In the genomic region with DNA sequence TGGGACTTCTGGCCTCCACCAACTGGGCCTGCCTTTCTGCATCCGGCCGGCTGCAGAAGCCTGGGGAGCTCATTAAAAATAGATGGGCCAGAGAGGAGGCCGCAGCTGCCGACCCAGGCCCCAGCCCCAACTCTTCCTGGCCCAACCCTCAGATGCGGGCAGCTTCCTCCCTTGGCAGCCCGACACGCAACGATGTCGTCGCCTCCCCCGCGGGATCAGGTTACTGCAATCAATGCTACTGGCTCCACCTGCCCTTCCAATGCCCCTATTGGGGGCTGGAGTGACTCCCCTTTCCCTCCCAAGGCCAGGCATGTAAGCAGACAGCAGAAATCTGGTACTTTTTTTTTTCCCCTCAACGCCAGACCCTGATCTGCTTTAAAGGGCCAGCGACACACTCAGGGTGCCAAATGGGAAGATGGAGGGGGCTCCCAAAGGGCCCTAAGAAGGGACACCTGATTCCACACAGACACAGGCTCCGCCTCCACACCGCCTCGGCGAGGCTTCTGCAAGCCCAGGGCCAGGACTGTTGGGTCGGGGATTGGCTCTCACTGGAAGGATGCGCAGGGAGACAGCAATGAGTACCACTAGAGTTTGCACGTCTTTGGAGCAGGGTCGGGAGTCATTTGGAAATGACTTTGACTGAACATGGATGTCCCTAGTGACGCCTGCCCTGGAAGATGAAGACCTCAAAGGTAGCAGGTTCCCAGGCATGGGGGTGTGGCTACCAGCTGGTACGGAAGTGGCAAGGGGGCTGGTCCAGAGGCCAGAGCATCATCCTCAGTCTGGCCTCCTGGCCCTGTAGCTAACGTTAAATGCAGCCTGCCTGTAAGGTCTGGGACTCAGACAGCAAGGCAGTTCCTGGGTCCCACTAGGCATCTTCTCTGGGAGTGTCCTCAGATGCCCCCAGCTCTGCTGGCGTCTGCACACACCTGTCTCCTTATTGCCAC, we compare ENCODE assay signal across 8 mouse cellular contexts. TPM values are rescaled to one million over a fixed set of nuclear protein-coding genes. Genes with fewer than 3 reads are reported as not detected.
DNase-seq lines count a peak whose midpoint lies in the region; ATAC-seq and TF ChIP-seq lines count a peak whose summit lies in the region.

No protein-coding gene starts in this region.

- no peaks in the 10 kb centered on the region for H3K9me3 ChIP-seq in kidney, embryonic 14.5 days (ENCODE audit: control insufficient read depth, low read length)
- H3K9me3 ChIP-seq in heart, embryonic 15.5 days (replicated peaks) = no peaks in the 10 kb centered on the region
- no peaks in the 10 kb centered on the region for H3K9me3 ChIP-seq in liver, embryonic 11.5 days (ENCODE audit: control insufficient read depth, low read length)
- no peaks in the 10 kb centered on the region for H3K9me3 ChIP-seq in stomach, postnatal 0 days (ENCODE audit: control insufficient read depth, low read length)

- 3% methylated on average over 26 of the region's 26 CpGs for WGBS in kidney, embryonic 14.5 days
- WGBS in heart, embryonic 15.5 days = 7% methylated on average over 26 of the region's 26 CpGs
- WGBS in liver, embryonic 11.5 days = 7% methylated on average over 26 of the region's 26 CpGs
- 10% methylated on average over 26 of the region's 26 CpGs for WGBS in stomach, postnatal 0 days

- H3K4me2 ChIP-seq in kidney, embryonic 14.5 days (replicated peaks; ENCODE audit: low read depth, low read length) = peak overlapping the region; percentile 45
- peak overlapping the region; percentile 51 for H3K4me2 ChIP-seq in heart, embryonic 15.5 days
- peak overlapping the region; percentile 65 for H3K4me2 ChIP-seq in liver, embryonic 11.5 days
- peak overlapping the region; percentile 53 for H3K4me2 ChIP-seq in stomach, postnatal 0 days (replicated peaks; ENCODE audit: low read depth)

- no peak for DNase-seq in kidney, postnatal 36 days
- peak; percentile 83 for DNase-seq in brain, embryonic 14.5 days (ENCODE audit: low read depth)
- DNase-seq in liver, embryonic 11.5 days (ENCODE audit: low spot score) = peak; percentile 68
- peak; percentile 46 for DNase-seq in stomach, postnatal 0 days (ENCODE audit: low spot score)
- no peak for DNase-seq in frontal cortex, postnatal 14 days (ENCODE audit: low spot score in 2 of 2)

- peaks cover 41% of the 10 kb centered on the region for H3K4me1 ChIP-seq in kidney, embryonic 14.5 days (ENCODE audit: control insufficient read depth, insufficient read depth, low read length)
- peaks cover 38% of the 10 kb centered on the region for H3K4me1 ChIP-seq in heart, embryonic 15.5 days (replicated peaks)
- peaks cover 22% of the 10 kb centered on the region for H3K4me1 ChIP-seq in liver, embryonic 11.5 days (replicated peaks; ENCODE audit: control insufficient read depth, insufficient read depth, low read length)
- H3K4me1 ChIP-seq in stomach, postnatal 0 days (replicated peaks; ENCODE audit: control insufficient read depth, insufficient read depth) = 0 out of 2 replicates have a peak, but pooled peaks cover 3% of the 10 kb centered on the region

- TF ChIP-seq CTCF in brain, embryonic 14.5 days (IDR thresholded peaks at IDR 0.05; ENCODE audit: borderline replicate concordance, extremely low read depth, insufficient read depth, insufficient read length) = no peak
- TF ChIP-seq CTCF in stomach, postnatal 0 days (IDR thresholded peaks at IDR 0.05; ENCODE audit: low read depth) = no peak

- H3K9ac ChIP-seq in kidney, embryonic 14.5 days (ENCODE audit: low read depth, low read length) = peak overlapping the region; percentile 50; the same call in 1 of the 2 replicates
- H3K9ac ChIP-seq in heart, embryonic 15.5 days = peak overlapping the region; percentile 22
- H3K9ac ChIP-seq in liver, embryonic 11.5 days (ENCODE audit: low read depth, low read length) = peak overlapping the region; percentile 6; the same call in 1 of the 2 replicates
- peak overlapping the region; percentile 63 for H3K9ac ChIP-seq in stomach, postnatal 0 days (ENCODE audit: low read length)

- TF ChIP-seq POLR2A in brain, embryonic 14.5 days (IDR thresholded peaks at IDR 0.05; ENCODE audit: borderline replicate concordance, extremely low read depth, insufficient read depth, insufficient read length, poor library complexity, severe bottlenecking) = no peak

- H3K27me3 ChIP-seq in kidney, embryonic 14.5 days (ENCODE audit: control insufficient read depth, insufficient read depth, low read length) = no peaks in the 10 kb centered on the region
- H3K27me3 ChIP-seq in heart, embryonic 15.5 days = peaks cover 67% of the 10 kb centered on the region
- H3K27me3 ChIP-seq in liver, embryonic 11.5 days (replicated peaks; ENCODE audit: control insufficient read depth, insufficient read depth, low read length) = peaks cover 81% of the 10 kb centered on the region
- no peaks in the 10 kb centered on the region for H3K27me3 ChIP-seq in stomach, postnatal 0 days (ENCODE audit: control insufficient read depth, insufficient read depth, low read length)

- TF ChIP-seq EP300 in stomach, postnatal 0 days (optimal IDR thresholded peaks at IDR 0.05) = no peak

- peak; percentile 24; the same call in 1 of the 2 replicates for ATAC-seq in kidney, embryonic 14.5 days (ENCODE audit: low FRiP score, low TSS enrichment)
- no peak for ATAC-seq in heart, embryonic 15.5 days (replicated peaks; ENCODE audit: insufficient number of reproducible peaks, insufficient read depth, low FRiP score, low read depth)
- ATAC-seq in liver, embryonic 11.5 days (replicated peaks; ENCODE audit: low FRiP score) = no peak
- no peak for ATAC-seq in stomach, postnatal 0 days (ENCODE audit: low FRiP score, low TSS enrichment)
- no peak for ATAC-seq in frontal cortex, adult (ENCODE audit: low TSS enrichment)

- no peaks in the 10 kb centered on the region for H3K36me3 ChIP-seq in kidney, embryonic 14.5 days (ENCODE audit: control insufficient read depth, insufficient read depth, low read length)
- no peaks in the 10 kb centered on the region for H3K36me3 ChIP-seq in heart, embryonic 15.5 days
- no peaks in the 10 kb centered on the region for H3K36me3 ChIP-seq in liver, embryonic 11.5 days (ENCODE audit: control insufficient read depth, insufficient read depth, low read length)
- no peaks in the 10 kb centered on the region for H3K36me3 ChIP-seq in stomach, postnatal 0 days (ENCODE audit: control insufficient read depth, insufficient read depth, low read length)

- H3K27ac ChIP-seq in kidney, embryonic 14.5 days (ENCODE audit: low read depth, low read length) = peak overlapping the region; percentile 72
- H3K27ac ChIP-seq in heart, embryonic 15.5 days = no peak overlapping the region
- peak overlapping the region; percentile 57 for H3K27ac ChIP-seq in liver, embryonic 11.5 days (ENCODE audit: low read depth, low read length)
- H3K27ac ChIP-seq in stomach, postnatal 0 days (replicated peaks) = peak overlapping the region; percentile 40; the same call in 1 of the 2 replicates

- peak overlapping the region; percentile 37 for H3K4me3 ChIP-seq in kidney, embryonic 14.5 days (ENCODE audit: low read length)
- peak overlapping the region; percentile 33 for H3K4me3 ChIP-seq in heart, embryonic 15.5 days
- H3K4me3 ChIP-seq in liver, embryonic 11.5 days (ENCODE audit: low read depth, low read length) = peak overlapping the region; percentile 41
- H3K4me3 ChIP-seq in stomach, postnatal 0 days (ENCODE audit: low read depth, low read length) = peak overlapping the region; percentile 32

RNA-seq across cellular contexts. Expression of gene Mapk8ip1, which starts 8.5 kb away (rescaled TPM):
- 15.6 and 20.8 TPM in 2 replicates for polyA plus RNA-seq in kidney, embryonic 14.5 days (2014; fragmentation: Nextera tagmentation; extraction: Ambion mirVana)
- 193 and 214 TPM in 2 replicates for polyA plus RNA-seq in brain, embryonic 14.5 days (2012; rRNA removed)
- polyA plus RNA-seq in heart, embryonic 15.5 days (2015; fragmentation: Nextera tagmentation; extraction: Ambion mirVana) = 5.7 and 9.7 TPM in 2 replicates
- 4.9 and 6.3 TPM in 2 replicates for polyA plus RNA-seq in liver, embryonic 11.5 days (2014; fragmentation: Nextera tagmentation; extraction: Ambion mirVana)
- polyA plus RNA-seq in stomach, postnatal 0 days (2015; fragmentation: Nextera tagmentation; extraction: Ambion mirVana) = 10.3 and 12.5 TPM in 2 replicates

RNA-seq across cellular contexts. Expression of gene 1700029I15Rik, which starts 10.3 kb away (rescaled TPM):
- polyA plus RNA-seq in kidney, embryonic 14.5 days (2014; fragmentation: Nextera tagmentation; extraction: Ambion mirVana) = 2.1 and 2.5 TPM in 2 replicates
- polyA plus RNA-seq in brain, embryonic 14.5 days (2012; rRNA removed) = 3.0 and 3.8 TPM in 2 replicates
- polyA plus RNA-seq in heart, embryonic 15.5 days (2015; fragmentation: Nextera tagmentation; extraction: Ambion mirVana) = 1.2 and 1.7 TPM in 2 replicates
- 0.81 and 1.7 TPM in 2 replicates for polyA plus RNA-seq in liver, embryonic 11.5 days (2014; fragmentation: Nextera tagmentation; extraction: Ambion mirVana)
- 1.7 and 2.3 TPM in 2 replicates for polyA plus RNA-seq in stomach, postnatal 0 days (2015; fragmentation: Nextera tagmentation; extraction: Ambion mirVana)

RNA-seq across cellular contexts. Expression of gene Large2, which starts 17.9 kb away (rescaled TPM):
- polyA plus RNA-seq in kidney, embryonic 14.5 days (2014; fragmentation: Nextera tagmentation; extraction: Ambion mirVana) = 24.0 and 33.3 TPM in 2 replicates
- polyA plus RNA-seq in brain, embryonic 14.5 days (2012; rRNA removed) = 3.7 and 3.8 TPM in 2 replicates
- 1.6 and 3.4 TPM in 2 replicates for polyA plus RNA-seq in heart, embryonic 15.5 days (2015; fragmentation: Nextera tagmentation; extraction: Ambion mirVana)
- 4.2 and 5.4 TPM in 2 replicates for polyA plus RNA-seq in liver, embryonic 11.5 days (2014; fragmentation: Nextera tagmentation; extraction: Ambion mirVana)
- polyA plus RNA-seq in stomach, postnatal 0 days (2015; fragmentation: Nextera tagmentation; extraction: Ambion mirVana) = 8.7 and 9.4 TPM in 2 replicates

RNA-seq across cellular contexts. Expression of gene Pex16, which starts 18.1 kb away (rescaled TPM):
- polyA plus RNA-seq in kidney, embryonic 14.5 days (2014; fragmentation: Nextera tagmentation; extraction: Ambion mirVana) = 21.3 and 22.7 TPM in 2 replicates
- polyA plus RNA-seq in brain, embryonic 14.5 days (2012; rRNA removed) = 37.1 and 47.1 TPM in 2 replicates
- 14.8 and 19.0 TPM in 2 replicates for polyA plus RNA-seq in heart, embryonic 15.5 days (2015; fragmentation: Nextera tagmentation; extraction: Ambion mirVana)
- 26.3 and 29.3 TPM in 2 replicates for polyA plus RNA-seq in liver, embryonic 11.5 days (2014; fragmentation: Nextera tagmentation; extraction: Ambion mirVana)
- polyA plus RNA-seq in stomach, postnatal 0 days (2015; fragmentation: Nextera tagmentation; extraction: Ambion mirVana) = 33.5 and 38.3 TPM in 2 replicates

RNA-seq across cellular contexts. Expression of gene Cry2, which starts 41.3 kb away (rescaled TPM):
- 13.8 and 21.3 TPM in 2 replicates for polyA plus RNA-seq in kidney, embryonic 14.5 days (2014; fragmentation: Nextera tagmentation; extraction: Ambion mirVana)
- polyA plus RNA-seq in brain, embryonic 14.5 days (2012; rRNA removed) = 24.1 and 31.1 TPM in 2 replicates
- polyA plus RNA-seq in heart, embryonic 15.5 days (2015; fragmentation: Nextera tagmentation; extraction: Ambion mirVana) = 15.8 and 20.9 TPM in 2 replicates
- 20.6 and 22.5 TPM in 2 replicates for polyA plus RNA-seq in liver, embryonic 11.5 days (2014; fragmentation: Nextera tagmentation; extraction: Ambion mirVana)
- 14.8 and 17.3 TPM in 2 replicates for polyA plus RNA-seq in stomach, postnatal 0 days (2015; fragmentation: Nextera tagmentation; extraction: Ambion mirVana)

Comparison
In these comparisons a context has a peak if more than half of its experiments do, and no peak if none do; other contexts are left out.
1. H3K9ac ChIP-seq: peak in every context shown above with its lines; median percentile 63 in stomach, postnatal 0 days; 50 in kidney, embryonic 14.5 days; 22 in heart, embryonic 15.5 days; 6 in liver, embryonic 11.5 days.
2. DNase-seq: peak in brain, embryonic 14.5 days (single experiment), liver, embryonic 11.5 days (single experiment) and stomach, postnatal 0 days (single experiment); none in kidney, postnatal 36 days (0 of 2) and frontal cortex, postnatal 14 days (0 of 2).
3. Peak in every context shown above with its lines, with median percentiles within 50 percentile points of each other: H3K4me2 ChIP-seq and H3K4me3 ChIP-seq.